Mouse (Mus musculus) MN1 (cell line): ENCODE data around the gene Cd79b.
A peak's percentile ranks its signal among the peaks of the same experiment; 100 is the strongest.

ENCODE experiments used
- DNase-seq: peaks from one replicate; pipeline ENCODE4 v3.0.0-alpha.2; 2016; ENCODE audit warnings: low spot score

Gene Cd79b

DNA sequence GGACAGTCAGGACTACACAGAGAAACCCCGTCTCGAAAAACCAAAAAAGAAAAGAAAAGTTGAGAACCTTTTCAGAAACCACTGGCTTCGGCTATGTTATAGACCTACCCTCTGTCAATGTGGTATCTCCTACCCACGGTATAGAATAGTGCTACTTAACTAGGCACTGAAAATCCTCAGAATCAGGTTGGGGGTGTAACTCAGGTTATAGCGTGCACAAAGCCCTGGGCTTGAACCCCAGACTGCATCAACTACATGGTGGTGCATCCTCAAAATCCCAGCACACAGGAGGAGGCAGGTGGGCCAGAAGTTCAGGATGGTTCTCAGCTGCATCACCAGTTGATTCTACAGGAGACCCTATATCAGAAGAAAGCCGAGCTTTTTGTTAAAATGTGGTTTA, 40.8 kb downstream of the Cd79b start:
- DNase-seq: no peak

DNA sequence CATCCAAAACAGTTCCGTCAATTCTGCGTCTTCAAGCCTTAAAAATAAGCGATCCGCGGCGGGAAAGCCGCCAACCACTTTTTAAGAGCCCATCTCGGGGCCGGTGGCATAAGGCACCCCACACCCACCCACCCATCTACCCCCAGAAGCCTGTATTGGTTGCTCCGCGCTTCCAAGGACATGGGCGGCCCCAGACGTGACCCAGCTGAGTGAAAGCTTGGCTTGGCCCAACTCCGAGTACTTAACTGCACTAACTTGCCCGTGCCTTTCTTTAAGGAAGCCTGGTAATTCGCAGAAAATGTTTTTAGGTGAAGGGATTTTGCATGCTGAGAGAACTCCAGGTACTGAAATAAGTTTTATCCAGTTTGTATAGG, 41.3 kb downstream of the Cd79b start:
- no peak for DNase-seq

DNA sequence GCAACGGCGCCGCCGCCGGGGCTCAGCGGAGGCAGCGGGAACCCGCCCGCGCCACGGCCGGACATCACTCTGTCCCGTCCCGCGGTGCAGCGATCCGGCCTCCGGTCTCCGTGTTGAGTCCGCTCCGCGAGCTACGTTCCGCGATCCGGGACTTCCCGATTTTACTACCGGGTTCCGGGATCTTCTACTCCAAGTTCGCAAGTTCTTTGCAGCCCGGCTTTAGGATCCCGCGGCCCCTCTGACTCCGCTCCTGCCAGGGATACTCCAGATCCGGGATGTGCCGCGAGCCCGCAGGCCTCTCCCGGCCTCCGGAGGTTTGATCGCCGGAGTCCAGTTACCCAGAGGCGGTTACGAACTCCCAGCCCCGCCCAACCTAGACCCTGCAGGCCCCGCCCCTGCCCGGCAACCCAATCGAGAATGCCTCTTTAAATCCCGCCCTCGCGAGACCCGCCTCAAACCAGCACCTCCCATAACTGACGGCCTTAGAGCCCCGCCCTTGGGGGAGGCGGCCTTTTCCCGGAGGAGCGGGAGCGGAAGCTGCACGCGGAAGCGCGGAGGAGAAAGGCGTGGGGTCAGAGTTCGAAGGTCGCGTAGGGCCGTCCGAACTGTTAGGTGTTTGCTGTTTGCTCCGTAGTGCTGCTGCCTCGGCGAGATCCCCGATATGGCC, 41.8 kb downstream of the Cd79b start, which contains the start of gene Smarcd2:
TSS of gene Smarcd2 (minus strand) at position 329 of the 667 bp plus-strand sequence.
- DNase-seq: peak; percentile 93

DNA sequence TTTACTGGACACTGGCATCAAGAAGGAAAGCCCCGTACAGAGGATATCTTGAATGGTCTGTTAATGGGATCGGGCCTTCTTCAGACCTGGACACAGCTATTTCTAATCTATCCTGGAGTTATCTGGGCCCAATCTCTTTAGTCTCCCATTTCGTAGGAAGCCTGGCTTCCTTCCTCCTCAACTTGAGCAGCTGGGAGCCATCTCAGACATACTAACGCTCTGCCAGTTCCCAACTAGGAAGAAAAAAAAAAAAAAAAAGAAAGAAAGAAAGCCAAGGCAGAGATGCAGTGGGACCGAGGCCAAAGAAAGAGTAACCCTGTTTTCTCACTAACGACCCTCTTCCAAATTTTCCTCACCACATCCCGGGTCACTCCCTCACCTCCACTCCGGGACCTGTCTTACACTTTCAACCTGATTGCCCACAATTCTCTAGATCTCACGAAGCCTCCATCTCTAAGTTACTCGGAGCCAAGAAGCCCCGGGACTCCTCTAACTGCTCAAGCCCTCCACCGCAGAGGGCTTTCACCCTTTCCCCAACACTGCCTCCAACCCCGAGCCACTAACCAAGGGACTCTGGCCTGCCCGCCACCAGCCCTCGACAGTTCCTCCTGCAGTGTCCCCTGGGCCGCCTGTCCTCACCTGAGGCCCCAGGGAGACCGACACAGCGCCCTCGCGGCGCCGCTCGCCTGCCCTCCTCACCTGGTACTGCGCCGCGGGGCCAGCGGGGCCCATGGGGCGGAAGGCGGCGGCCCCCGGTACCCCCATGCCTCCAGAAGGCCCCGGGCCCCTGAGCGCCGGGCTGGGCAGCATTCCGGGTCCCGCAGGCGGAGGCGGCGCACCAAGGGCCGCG, 42.5 kb downstream of the Cd79b start:
- peak; percentile 51 for DNase-seq

DNA sequence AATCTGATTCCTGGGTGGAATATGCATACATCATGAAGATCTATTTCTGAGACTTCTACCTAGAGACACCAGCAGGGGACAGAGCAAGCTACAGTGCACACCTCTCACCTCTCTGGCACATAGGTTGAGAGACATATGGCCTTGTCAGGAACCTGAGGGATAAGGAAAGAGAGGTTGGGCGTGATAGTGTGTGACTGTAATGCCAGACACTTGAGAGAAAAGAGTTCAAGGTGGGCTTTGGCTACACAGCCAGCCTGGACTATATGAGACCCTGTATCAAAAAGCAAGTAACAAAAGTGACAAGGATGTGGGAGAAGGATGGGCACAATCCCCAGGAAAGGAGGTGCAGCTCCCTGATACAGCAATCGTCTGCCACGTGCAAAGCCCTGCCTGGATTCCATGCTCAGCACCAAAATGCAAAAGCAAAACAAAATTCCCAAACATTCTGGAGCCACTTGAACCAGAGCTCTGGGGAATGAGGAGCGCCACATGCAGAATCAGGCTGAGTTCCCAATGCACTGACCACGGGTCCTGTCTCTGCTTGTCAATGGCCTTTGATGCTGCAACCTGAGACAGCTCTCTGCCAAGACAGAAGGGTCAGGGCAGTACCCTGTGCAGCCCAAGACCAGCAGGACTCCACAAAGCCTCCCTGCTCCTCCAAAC, 43.3 kb downstream of the Cd79b start:
- peak; percentile 20 for DNase-seq

DNA sequence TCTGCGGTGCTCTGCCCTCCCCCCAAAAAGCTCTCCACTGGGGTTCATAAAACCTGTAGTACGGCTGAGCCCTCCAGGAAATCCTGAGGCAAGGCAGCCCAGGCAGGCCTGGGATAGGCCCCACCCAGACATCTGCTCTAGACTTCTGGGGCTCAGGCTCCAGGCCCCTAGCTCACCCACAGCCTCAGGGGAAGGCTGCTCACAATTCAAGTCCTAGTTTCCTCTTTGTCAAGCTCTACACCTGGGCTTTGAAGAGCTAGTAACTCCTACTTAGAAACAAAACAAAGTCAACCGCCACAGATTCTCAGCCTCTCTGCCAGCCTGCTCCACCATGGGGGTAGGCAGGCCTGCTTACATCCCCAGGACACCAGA, 45.5 kb downstream of the Cd79b start:
- DNase-seq: peak; percentile 48

DNA sequence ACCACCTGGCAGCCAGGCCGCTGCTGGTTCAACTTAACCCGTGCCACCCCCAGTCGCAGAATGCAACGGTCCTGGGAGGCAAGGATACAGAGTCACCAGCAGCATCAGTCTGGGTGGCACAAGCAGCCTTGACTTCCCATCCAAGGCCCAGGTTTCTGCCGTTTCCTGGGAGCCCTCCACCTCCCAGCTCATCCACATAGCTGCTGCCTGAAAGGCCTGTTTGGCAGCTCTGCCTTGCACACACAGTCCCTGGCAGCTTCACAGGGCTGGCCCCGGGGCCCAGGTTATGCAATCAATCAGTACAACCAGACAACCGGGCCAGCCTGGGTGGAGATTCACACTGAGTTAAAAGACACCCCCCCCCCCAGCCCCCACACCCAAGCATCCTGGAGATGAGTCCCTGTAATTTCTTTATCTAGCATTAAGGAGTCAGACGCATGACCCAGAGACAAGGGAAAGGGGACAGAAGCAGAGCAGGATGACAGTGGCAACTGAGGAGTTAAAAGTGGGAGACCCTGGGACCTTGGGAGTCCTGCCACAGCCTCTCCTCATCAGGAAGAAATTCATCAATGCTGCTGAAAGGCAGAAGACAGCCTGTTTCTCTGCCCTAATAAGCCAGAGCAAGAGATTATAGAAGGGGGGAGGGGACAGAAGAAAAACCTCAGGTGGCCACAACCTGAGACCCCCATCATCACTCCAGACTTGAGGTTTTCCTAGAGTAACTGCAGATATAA, 46.1 kb downstream of the Cd79b start:
- peak; percentile 43 for DNase-seq

DNA sequence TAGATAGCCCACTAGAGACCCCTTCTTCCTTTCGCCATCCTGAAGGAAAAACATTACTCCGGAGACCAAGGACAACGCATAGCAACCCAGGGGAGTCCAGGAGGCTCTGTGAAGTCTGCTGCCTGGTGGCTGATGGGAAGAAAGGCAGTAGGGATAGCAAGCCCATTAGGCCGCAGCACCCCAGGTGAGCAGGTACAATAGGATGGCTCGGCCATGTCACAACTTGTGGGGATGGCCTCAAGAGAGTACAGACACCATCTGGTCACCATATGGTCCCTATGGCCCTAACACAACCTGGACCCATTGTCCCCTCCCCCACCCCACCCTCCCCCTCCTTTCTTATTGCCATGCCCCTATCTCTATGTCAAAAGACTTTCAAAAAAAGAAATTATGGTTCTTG, 46.7 kb downstream of the Cd79b start:
- DNase-seq: no peak

DNA sequence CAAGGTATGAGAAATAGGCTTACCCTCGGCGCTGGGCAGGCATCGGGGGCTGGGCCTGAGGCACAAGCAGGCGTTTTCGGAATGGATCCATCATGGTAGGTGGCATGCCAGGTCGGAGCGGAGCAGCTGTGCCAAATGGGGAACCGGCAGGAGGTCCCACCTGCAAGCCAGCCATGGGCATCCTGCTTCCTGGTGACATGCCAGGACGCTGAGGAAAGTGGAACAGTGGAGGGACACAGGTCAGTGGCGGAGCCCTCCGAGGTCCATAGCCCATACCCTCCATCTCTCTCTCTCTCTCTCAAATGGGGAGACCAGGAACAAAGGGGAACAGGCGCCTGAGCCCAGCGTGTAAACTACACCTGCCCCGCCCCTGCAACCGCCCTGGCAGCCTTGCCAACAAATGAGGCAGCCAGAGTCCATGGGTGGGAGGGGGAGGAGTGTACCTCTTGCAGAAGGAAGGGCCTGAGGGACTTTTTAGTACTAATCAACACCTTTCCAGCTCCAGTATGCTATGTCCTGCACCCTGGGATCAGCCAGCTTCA, 47.2 kb downstream of the Cd79b start:
- DNase-seq: no peak

DNA sequence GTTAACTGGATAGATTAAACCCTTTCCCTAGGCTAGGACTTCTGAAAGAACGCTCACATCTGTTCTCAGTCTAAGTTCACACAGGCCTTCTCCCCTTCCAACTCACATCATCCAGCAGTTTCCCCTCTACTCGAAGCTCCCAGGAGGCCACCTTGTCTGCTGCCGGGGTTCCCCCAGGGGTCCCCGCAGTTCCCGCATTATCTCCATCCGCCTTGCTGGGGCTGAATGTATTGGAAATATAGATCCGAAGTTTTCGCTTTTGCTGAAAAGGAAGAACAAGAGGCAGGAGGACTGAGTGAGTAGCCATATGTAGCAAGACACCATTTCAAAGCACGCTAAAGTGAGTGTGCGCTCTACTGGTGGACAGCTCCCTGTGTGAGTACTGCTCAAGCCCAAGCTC, 48.1 kb downstream of the Cd79b start:
- no peak for DNase-seq

DNA sequence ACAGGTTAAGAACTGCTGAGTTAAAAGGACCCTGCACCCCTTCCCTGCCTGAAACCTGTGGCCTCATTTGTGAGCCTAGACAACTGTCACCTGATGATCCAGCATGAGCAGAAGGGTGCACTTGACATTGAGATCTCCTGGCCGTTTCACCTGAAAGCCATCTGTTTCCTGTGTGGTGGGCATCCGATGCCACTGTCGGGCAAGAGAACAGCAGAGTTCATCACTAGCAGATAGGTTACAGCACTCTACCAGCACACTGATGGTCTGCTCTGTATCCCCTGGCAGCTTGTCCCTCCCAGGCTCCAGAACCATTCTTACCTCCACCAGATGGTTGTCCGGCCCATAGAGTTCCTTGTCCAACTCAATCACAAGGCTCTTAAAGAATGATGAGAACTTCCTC, 49.0 kb downstream of the Cd79b start:
- DNase-seq: no peak

DNA sequence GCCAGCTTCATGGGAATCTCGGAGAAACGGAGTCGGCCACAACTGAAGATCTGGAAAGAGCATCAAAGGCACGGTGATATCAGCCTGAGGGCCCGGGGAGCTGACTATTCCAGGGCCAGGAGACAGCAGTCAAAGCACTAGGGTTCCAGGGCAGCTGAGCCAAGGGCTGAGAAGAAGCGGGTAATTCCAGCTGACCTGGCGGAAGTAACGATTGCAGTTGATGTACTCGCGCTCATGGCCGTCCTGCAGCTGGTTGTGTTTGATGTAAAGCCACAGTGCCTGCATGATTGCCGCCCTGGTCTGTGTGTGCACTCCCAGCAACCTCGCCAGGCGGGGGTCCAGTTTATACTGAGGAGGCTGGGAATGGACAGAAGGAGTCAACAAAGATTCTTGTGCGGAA, 49.6 kb downstream of the Cd79b start:
- DNase-seq: no peak

DNA sequence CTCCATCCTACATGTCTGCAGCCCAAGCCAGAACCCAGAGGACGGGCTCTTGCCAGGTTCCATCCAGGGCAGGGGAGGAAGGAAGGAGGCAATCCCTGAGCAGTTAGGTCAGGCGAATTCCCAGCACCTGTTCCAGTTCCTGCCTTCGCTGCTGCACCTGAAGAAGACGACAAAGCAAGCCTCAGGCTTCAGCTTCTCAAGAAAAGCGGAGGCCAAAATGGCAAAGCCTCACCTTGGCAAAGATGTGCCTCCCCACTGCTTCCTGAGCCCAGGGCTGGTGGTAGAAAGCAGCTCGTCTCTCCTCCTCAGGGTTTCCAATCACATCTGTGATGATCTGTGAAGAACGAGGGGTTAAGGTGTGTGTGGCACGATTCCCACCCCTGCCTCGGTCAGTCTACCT, 50.6 kb downstream of the Cd79b start:
- DNase-seq: no peak
